Mouse (Mus musculus) MEL (cell line): ENCODE data around the gene Inpp5b.

Source experiments
- CTCF ChIP-seq, 3 experiments: IDR thresholded peaks in 2 of 3; conservative IDR thresholded peaks in 1 of 3; 2 replicates each; pipeline ENCODE4 v1.5.1; 2011 to 2012; ENCODE audit warnings: low read length in 3 of 3, low read depth in 2 of 3, mild to moderate bottlenecking in 2 of 3, improper control_type of control experiment in 1 of 3, inconsistent platforms in 1 of 3, mixed read lengths in 1 of 3, moderate library complexity in 1 of 3; ENCODE audit not compliant: control insufficient read depth in 1 of 3, insufficient read depth in 1 of 3, poor library complexity in 1 of 3, severe bottlenecking in 1 of 3
- EP300 ChIP-seq, 2 experiments: IDR thresholded peaks; 2 replicates each; pipeline ENCODE4 v1.6.1; 2011; ENCODE audit warnings: improper control_type of control experiment in 2 of 2, low read length in 2 of 2, low read depth in 1 of 2, mild to moderate bottlenecking in 1 of 2
- GATA1 ChIP-seq: IDR thresholded peaks from 2 replicates; pipeline ENCODE4 v1.6.1; 2011; ENCODE audit warnings: low read depth, low read length, improper control_type of control experiment
- MAFK ChIP-seq: IDR thresholded peaks from 2 replicates; pipeline ENCODE4 v1.6.1; 2011; ENCODE audit warnings: low read depth, mild to moderate bottlenecking, low read length, improper control_type of control experiment, borderline replicate concordance
- MAX ChIP-seq: IDR thresholded peaks from 2 replicates; pipeline ENCODE4 v1.6.1; 2011; ENCODE audit warnings: low read length, improper control_type of control experiment
- SMC3 ChIP-seq: IDR thresholded peaks from 2 replicates; pipeline ENCODE4 v1.6.1; 2011; ENCODE audit warnings: low read depth, low read length, improper control_type of control experiment
- ZNF384 ChIP-seq: IDR thresholded peaks from 2 replicates; pipeline ENCODE4 v1.6.1; 2012; ENCODE audit warnings: low read depth, mild to moderate bottlenecking, inconsistent platforms, low read length, improper control_type of control experiment

DNA sequence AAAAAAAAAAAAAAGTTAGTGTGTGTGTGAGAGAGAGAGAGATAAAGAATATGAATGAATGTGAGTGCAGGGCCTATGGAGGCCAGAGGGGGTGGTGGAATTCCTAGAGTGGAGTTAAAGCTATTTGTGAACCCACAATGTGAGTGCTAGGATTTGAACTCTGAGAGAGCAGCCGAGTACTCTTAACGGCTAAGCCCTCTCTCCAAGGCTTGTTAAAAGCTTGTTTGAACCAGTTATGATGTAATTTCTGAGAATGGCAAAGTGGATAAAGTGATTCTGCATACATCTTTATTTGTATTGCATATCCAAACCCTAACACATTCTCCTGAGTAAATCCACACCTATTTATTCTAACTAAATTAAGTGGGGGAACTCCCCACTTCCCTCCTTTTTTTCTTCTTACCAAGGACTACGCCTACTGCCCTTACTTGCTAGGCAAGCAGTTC, 49.2 kb upstream of the Inpp5b start:
- TF ChIP-seq GATA1 (no peak), SMC3 (no peak), MAX (no peak), ZNF384 (peak; percentile 76), CTCF (IDR thresholded peaks at IDR 0.05 in 2 of 3, conservative IDR thresholded peaks at IDR 0.05 in 1 of 3; ENCODE audit: control insufficient read depth in 1 of 3, insufficient read depth in 1 of 3, low read depth in 2 of 3, low read length in 3 of 3, poor library complexity in 1 of 3, severe bottlenecking in 1 of 3) (no peak), EP300 (IDR thresholded peaks at IDR 0.05; ENCODE audit: low read depth in 1 of 2, low read length in 2 of 2) (no peak), MAFK (no peak)
